Mouse (Mus musculus): ENCODE measurements around the gene Sbno2. TPM values are rescaled to one million over a fixed set of nuclear protein-coding genes. Genes with fewer than 3 reads are reported as not detected.
"Not testable (repeated sequence)": the region's sequence is repeated elsewhere in the genome, so short reads cannot be mapped to it uniquely, and the experiment has no call there.

The Sbno2 gene
- polyA plus RNA-seq, 1 experiment from 2014 or later, result 19.7 TPM

GRCm38 (mm10) chr10:80057683-80058326, 47.6 kb downstream of the Sbno2 start:
- DNase-seq (ENCODE audit: low spot score), result no peak

GRCm38 (mm10) chr10:80056976-80057682, 48.2 kb downstream of the Sbno2 start:
- DNase-seq (ENCODE audit: low spot score), result no peak

- DNase-seq (ENCODE audit: low spot score), result no peak
These were observed 48.9 kb downstream of the Sbno2 start for GRCm38 (mm10) chr10:80056506-80056905.

GRCm38 (mm10) chr10:80055891-80056290, 49.5 kb downstream of the Sbno2 start:
- no peak for DNase-seq (ENCODE audit: low spot score)

GRCm38 (mm10) chr10:80055364-80055763, 50.0 kb downstream of the Sbno2 start:
- DNase-seq (ENCODE audit: low spot score), result no peak

- DNase-seq (ENCODE audit: low spot score), result not testable (repeated sequence)
These were observed 50.5 kb downstream of the Sbno2 start for GRCm38 (mm10) chr10:80054911-80055310.

- peak; percentile 67 for DNase-seq (ENCODE audit: low spot score)
These were observed 51.2 kb downstream of the Sbno2 start for GRCm38 (mm10) chr10:80053831-80054815.

GRCm38 (mm10) chr10:80053259-80053780, 52.1 kb downstream of the Sbno2 start:
- DNase-seq (ENCODE audit: low spot score), result peak; percentile 100

GRCm38 (mm10) chr10:80052374-80052764, 53.0 kb downstream of the Sbno2 start:
- no peak for DNase-seq (ENCODE audit: low spot score)

- peak; percentile 74 for DNase-seq (ENCODE audit: low spot score)
These were observed 53.6 kb downstream of the Sbno2 start for GRCm38 (mm10) chr10:80051618-80052373.

GRCm38 (mm10) chr10:80050885-80051617, 54.3 kb downstream of the Sbno2 start:
- DNase-seq (ENCODE audit: low spot score), result no peak

- DNase-seq (ENCODE audit: low spot score), result no peak
These were observed 55.1 kb downstream of the Sbno2 start for GRCm38 (mm10) chr10:80050244-80050643.

- no peak for DNase-seq (ENCODE audit: low spot score)
These were observed 56.5 kb downstream of the Sbno2 start for GRCm38 (mm10) chr10:80048834-80049233.

GRCm38 (mm10) chr10:80048396-80048795, 57.0 kb downstream of the Sbno2 start:
- no peak for DNase-seq (ENCODE audit: low spot score)

- no peak for DNase-seq (ENCODE audit: low spot score)
These were observed 58.3 kb downstream of the Sbno2 start, which contains the start of gene Gpx4 for GRCm38 (mm10) chr10:80047041-80047565. Gpx4 (plus strand) TSS chr10:80047166.

- DNase-seq (ENCODE audit: low spot score), result no peak
These were observed 59.6 kb downstream of the Sbno2 start for GRCm38 (mm10) chr10:80045766-80046165.

GRCm38 (mm10) chr10:80045364-80045763, 60.0 kb downstream of the Sbno2 start:
- DNase-seq (ENCODE audit: low spot score), result not testable (repeated sequence)

- no peak for DNase-seq (ENCODE audit: low spot score)
These were observed 61.3 kb downstream of the Sbno2 start for GRCm38 (mm10) chr10:80044087-80044486.

- not testable (repeated sequence) for DNase-seq (ENCODE audit: low spot score)
These were observed 63.8 kb downstream of the Sbno2 start for GRCm38 (mm10) chr10:80041409-80042060.

Data from thymus, postnatal 0 days (tissue).